Mouse (Mus musculus) stomach, postnatal 0 days (tissue): ENCODE measurements around the gene Efcab6. TPM values are rescaled to one million over a fixed set of nuclear protein-coding genes. Genes with fewer than 3 reads are reported as not detected.
A peak's percentile ranks its signal among the peaks of the same experiment; 100 is the strongest.

Source experiments
- ATAC-seq: fragments of 200-750 bp; cut with Nextera tagmentation; 2 replicates; pipeline ENCODE4 v1.8.0; 2017; ENCODE audit not compliant: low FRiP score, low TSS enrichment
- DNase-seq: peaks from one replicate; pipeline ENCODE4 v3.0.0-alpha.2; 2016; ENCODE audit warnings: low spot score
- H3K27ac ChIP-seq: fragments of 300-500 bp; sonication (generic); replicated peaks from 2 replicates; pipeline ENCODE4 v1.5.1; 2014; ENCODE audit warnings: mild to moderate bottlenecking, control low read depth
- H3K27me3 ChIP-seq: fragments of 300-500 bp; sonication (generic); 2 replicates; pipeline ENCODE4 v1.6.1; 2014; ENCODE audit warnings: low read length; ENCODE audit not compliant: control insufficient read depth, insufficient read depth
- H3K36me3 ChIP-seq: fragments of 300-500 bp; sonication (generic); 2 replicates; pipeline ENCODE4 v1.6.1; 2014; ENCODE audit warnings: low read length, mixed read lengths; ENCODE audit not compliant: control insufficient read depth, insufficient read depth
- H3K4me1 ChIP-seq: fragments of 300-500 bp; sonication (generic); replicated peaks from 2 replicates; pipeline ENCODE4 v1.6.1; 2014; ENCODE audit warnings: antibody characterized with exemption; ENCODE audit not compliant: control insufficient read depth, insufficient read depth
- H3K4me2 ChIP-seq: fragments of 300-500 bp; sonication (generic); replicated peaks from 2 replicates; pipeline ENCODE4 v1.6.1; 2014; ENCODE audit warnings: low read depth, mild to moderate bottlenecking, control low read depth, moderate library complexity
- H3K4me3 ChIP-seq: fragments of 300-500 bp; sonication (generic); 2 replicates; pipeline ENCODE4 v1.5.1; 2014; ENCODE audit warnings: low read depth, low read length, control low read depth
- H3K9ac ChIP-seq: fragments of 300-500 bp; sonication (generic); 2 replicates; pipeline ENCODE4 v1.6.1; 2014; ENCODE audit warnings: mild to moderate bottlenecking, low read length, control low read depth, mixed read lengths
- H3K9me3 ChIP-seq: fragments of 300-500 bp; sonication (generic); 2 replicates; pipeline ENCODE4 v1.6.1; 2016; ENCODE audit warnings: low read length; ENCODE audit not compliant: control insufficient read depth
- CTCF ChIP-seq: IDR thresholded peaks from 2 replicates; pipeline ENCODE4 v1.5.1; 2016; ENCODE audit warnings: antibody characterized with exemption, low read depth, mild to moderate bottlenecking, moderate library complexity
- EP300 ChIP-seq: optimal IDR thresholded peaks from 2 replicates; pipeline ENCODE3; 2016; ENCODE audit warnings: antibody characterized with exemption
- WGBS: fragments of 180-500 bp; shearing (Covaris S2); extraction: QIAGEN DNeasy Blood & Tissue Kit; methylation state at CpG from one replicate; pipeline ENCODE4 v1.1.7; 2014; 5-methylcytosine and 5-hydroxymethylcytosine counted together
- polyA plus RNA-seq: library from polyadenylated mRNA; unstranded; fragments of >200 nt; fragmentation: Nextera tagmentation; extraction: Ambion mirVana; gene quantifications from 2 replicates; pipeline ENCODE4 v1.2.1, GENCODE M21; 2015

Gene Efcab6
- polyA plus RNA-seq, 1 experiment from 2014 or later, result 0.07 TPM

DNA sequence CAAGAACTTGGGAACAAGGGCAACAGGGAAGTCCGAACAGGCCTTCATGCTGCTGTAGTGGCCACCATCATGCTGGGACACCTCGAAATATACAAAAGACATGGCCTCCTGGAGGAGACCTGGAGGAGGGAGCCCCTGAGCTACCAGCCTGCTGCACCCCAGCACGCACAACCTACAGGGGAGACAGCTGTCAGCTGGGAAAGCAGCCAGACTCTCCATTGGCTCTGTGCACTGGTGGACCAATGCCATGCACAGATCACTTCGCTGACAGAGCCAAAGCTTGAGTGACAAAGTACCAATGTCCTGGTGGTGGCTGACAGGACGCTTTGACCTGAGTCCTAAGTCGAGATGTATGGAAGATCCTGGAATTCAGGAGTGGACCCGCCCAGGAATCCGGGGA is 30.9 kb upstream of the Efcab6 start:
- Histone ChIP-seq H3K27me3 (no peaks in the 10 kb centered on the region), H3K4me1 (no peaks in the 10 kb centered on the region), H3K9ac (no peak overlapping the region), H3K36me3 (no peaks in the 10 kb centered on the region), H3K27ac (no peak overlapping the region), H3K4me3 (no peak overlapping the region), H3K9me3 (no peaks in the 10 kb centered on the region), H3K4me2 (no peak overlapping the region)
- TF ChIP-seq EP300 (no peak), CTCF (no peak)
- WGBS, result 75% methylated on average over 8 of the region's 8 CpGs
- no peak for DNase-seq
- no peak for ATAC-seq

DNA sequence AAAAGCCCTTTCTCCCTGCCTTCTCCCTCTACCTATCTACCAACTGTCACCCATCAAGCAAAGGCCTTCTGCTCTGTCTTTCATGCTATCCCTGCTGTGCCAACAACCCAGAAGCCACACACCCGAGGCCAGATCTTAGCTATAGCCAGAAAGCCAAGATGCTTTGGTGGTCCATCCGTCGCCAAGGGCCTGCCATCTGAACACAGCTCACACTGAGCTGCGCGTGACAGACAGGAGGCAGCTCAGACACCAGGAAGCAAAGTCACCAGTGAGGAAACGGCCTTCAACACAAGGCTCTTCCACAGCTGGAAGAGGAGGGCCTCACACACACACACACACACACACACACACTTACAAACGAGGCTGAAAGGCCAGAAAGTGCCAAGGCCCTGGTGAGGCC is 29.7 kb upstream of the Efcab6 start:
- Histone ChIP-seq H3K9me3 (no peaks in the 10 kb centered on the region), H3K4me3 (no peak overlapping the region), H3K36me3 (no peaks in the 10 kb centered on the region), H3K4me2 (no peak overlapping the region), H3K27me3 (no peaks in the 10 kb centered on the region), H3K27ac (no peak overlapping the region), H3K4me1 (no peaks in the 10 kb centered on the region), H3K9ac (no peak overlapping the region)
- DNase-seq (no peak), ATAC-seq (no peak)
- 61% methylated on average over 7 of the region's 7 CpGs for WGBS
- TF ChIP-seq EP300 (no peak), CTCF (no peak)

DNA sequence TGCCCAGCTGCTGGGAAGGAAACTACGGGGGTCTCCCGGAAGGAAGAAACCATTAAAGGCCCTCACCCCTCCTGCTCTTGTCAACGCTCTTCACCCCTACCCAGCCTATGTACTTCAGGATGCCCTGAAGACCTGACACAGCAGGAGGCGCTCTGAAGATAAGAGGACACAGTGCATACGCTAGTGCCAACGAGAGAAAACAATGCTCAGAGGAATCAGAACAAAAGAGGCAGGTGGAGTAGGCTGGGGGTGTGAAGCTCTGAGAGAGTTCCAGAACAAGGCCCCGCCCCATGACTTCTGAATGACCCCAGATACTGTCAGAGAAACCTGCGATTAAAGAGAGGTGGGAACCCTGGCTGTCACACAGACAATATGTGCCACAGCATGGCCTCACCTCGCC is 21.6 kb upstream of the Efcab6 start:
- no peak for ATAC-seq

DNA sequence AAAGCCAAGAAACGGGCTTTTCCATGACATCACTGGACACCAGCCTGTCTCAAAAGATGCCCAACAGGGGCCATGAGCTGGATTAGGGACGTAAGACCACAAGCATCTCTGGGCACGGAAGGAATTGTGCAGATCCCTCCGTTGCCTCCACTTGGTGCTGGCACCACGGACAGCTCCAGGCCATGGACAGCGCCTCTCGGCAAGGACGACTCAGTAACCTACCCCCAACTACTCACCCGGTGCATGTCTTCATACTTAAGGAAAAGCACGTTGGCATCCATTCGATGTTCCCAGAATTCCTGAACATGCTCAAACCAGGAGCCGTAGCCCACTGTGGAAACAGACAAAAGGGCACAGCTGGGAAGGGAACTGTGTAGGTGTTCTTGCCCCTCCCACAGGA is 21.2 kb upstream of the Efcab6 start:
- DNase-seq (peak; percentile 41), ATAC-seq (no peak)
- WGBS, result 17% methylated on average over 12 of the region's 12 CpGs
- Histone ChIP-seq H3K4me3 (no peak overlapping the region), H3K36me3 (no peaks in the 10 kb centered on the region), H3K27ac (no peak overlapping the region), H3K27me3 (no peaks in the 10 kb centered on the region), H3K9me3 (no peaks in the 10 kb centered on the region), H3K4me1 (no peaks in the 10 kb centered on the region), H3K9ac (no peak overlapping the region), H3K4me2 (no peak overlapping the region)
- TF ChIP-seq EP300 (no peak), CTCF (no peak)

More for the DNA sequence above, 21.6 kb upstream of the Efcab6 start:
- no peak for TF ChIP-seq EP300
- TF ChIP-seq CTCF, result no peak
- H3K36me3 ChIP-seq, result no peaks in the 10 kb centered on the region
- no peak overlapping the region for H3K4me3 ChIP-seq
- WGBS, result 35% methylated on average over 9 of the region's 9 CpGs
- H3K27me3 ChIP-seq, result no peaks in the 10 kb centered on the region
- H3K27ac ChIP-seq, result no peak overlapping the region
- no peak for DNase-seq
- H3K4me2 ChIP-seq, result no peak overlapping the region
- no peak overlapping the region for H3K9ac ChIP-seq
- no peaks in the 10 kb centered on the region for H3K9me3 ChIP-seq
- H3K4me1 ChIP-seq, result no peaks in the 10 kb centered on the region

DNA sequence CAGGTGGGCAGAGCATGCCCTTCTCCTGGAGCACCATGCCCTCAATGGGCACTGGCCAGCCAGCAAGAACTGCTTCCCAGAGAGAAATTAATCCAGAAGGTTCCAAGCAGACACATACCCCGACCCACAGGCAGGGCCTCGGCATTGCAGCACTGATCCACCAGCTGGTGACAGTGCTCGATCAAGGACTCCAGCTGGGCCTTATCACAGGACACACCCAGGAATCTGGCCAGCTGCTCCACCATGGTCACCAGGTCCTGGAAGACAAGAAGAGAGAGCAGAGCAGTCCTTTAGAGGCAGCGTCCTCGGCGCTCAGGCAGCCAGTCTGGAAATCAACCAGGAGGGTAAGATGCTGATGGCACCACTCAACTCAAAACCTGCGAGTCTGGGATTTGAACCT is 14.9 kb upstream of the Efcab6 start:
- Histone ChIP-seq H3K4me1 (no peaks in the 10 kb centered on the region), H3K9ac (no peak overlapping the region), H3K27ac (no peak overlapping the region), H3K27me3 (no peaks in the 10 kb centered on the region), H3K36me3 (no peaks in the 10 kb centered on the region), H3K4me3 (no peak overlapping the region), H3K4me2 (no peak overlapping the region), H3K9me3 (no peaks in the 10 kb centered on the region)
- WGBS, result 40% methylated on average over 7 of the region's 7 CpGs
- DNase-seq (no peak), ATAC-seq (no peak; the same call in 1 of the 2 replicates)
- TF ChIP-seq CTCF (no peak), EP300 (no peak)

DNA sequence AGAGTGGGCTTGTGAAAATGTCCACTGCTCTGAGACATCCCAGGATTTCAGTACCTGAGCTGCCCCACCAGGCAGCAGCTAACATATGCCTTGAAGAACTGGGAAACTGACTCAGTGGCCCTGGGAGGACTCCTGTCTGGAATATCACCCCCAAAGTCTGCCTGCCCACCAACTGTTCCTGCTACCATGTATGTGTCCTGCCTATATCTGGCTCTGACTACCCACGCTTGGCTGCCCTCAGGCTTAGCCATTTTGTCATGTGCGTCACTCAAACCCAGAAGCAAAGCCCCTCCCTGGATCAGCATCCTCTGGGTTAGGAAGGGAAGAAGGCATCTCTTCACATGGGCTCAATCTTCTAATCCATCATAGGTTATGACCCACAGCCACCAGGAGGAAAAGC is 14.3 kb upstream of the Efcab6 start:
- Histone ChIP-seq H3K27me3 (no peaks in the 10 kb centered on the region), H3K4me1 (no peaks in the 10 kb centered on the region), H3K4me3 (no peak overlapping the region), H3K27ac (no peak overlapping the region), H3K9me3 (no peaks in the 10 kb centered on the region), H3K4me2 (no peak overlapping the region), H3K9ac (no peak overlapping the region), H3K36me3 (no peaks in the 10 kb centered on the region)
- TF ChIP-seq CTCF (no peak), EP300 (no peak)
- DNase-seq (no peak), ATAC-seq (no peak)
- WGBS, result 75% methylated on average over 2 of the region's 2 CpGs
